Mouse (Mus musculus) testis, adult 2 months (tissue): ENCODE results near the gene Pbxip1. TPM values are rescaled to one million over a fixed set of nuclear protein-coding genes. Genes with fewer than 3 reads are reported as not detected.

Experiments used
- H3K27ac ChIP-seq: fragments of 200-500 bp; 2 replicates; pipeline ENCODE4 v1.5.1; 2012; ENCODE audit warnings: low read depth, low read length; ENCODE audit not compliant: control insufficient read depth, insufficient read depth
- H3K27me3 ChIP-seq: fragments of 200-500 bp; 2 replicates; pipeline ENCODE4 v1.6.1; 2012; ENCODE audit warnings: mild to moderate bottlenecking, low read length, moderate library complexity; ENCODE audit not compliant: control insufficient read depth, insufficient read depth
- H3K36me3 ChIP-seq: fragments of 200-500 bp; 2 replicates; pipeline ENCODE4 v1.6.1; 2012; ENCODE audit warnings: mild to moderate bottlenecking, low read length; ENCODE audit not compliant: control insufficient read depth, insufficient read depth
- H3K4me1 ChIP-seq: fragments of 200-500 bp; 2 replicates; pipeline ENCODE4 v1.6.1; 2012; ENCODE audit warnings: low read length; ENCODE audit not compliant: control insufficient read depth, insufficient read depth
- H3K4me3 ChIP-seq: fragments of 200-500 bp; 2 replicates; pipeline ENCODE4 v1.5.1; 2012; ENCODE audit warnings: low read depth, mild to moderate bottlenecking, low read length, moderate library complexity, mixed read lengths; ENCODE audit not compliant: control insufficient read depth
- CTCF ChIP-seq: fragments of 200-500 bp; IDR thresholded peaks from 2 replicates; pipeline ENCODE4 v1.5.1; 2012; ENCODE audit warnings: low read depth, mild to moderate bottlenecking, inconsistent platforms, low read length, moderate library complexity; ENCODE audit not compliant: control insufficient read depth, insufficient read depth, insufficient replicate concordance
- POLR2A ChIP-seq: fragments of 200-500 bp; IDR thresholded peaks from 2 replicates; pipeline ENCODE4 v1.6.1; 2012; ENCODE audit warnings: low read depth, mild to moderate bottlenecking, inconsistent platforms, low read length, moderate library complexity; ENCODE audit not compliant: control insufficient read depth
- polyA plus RNA-seq: library from polyadenylated mRNA; depleted of rRNA; stranded (reverse); fragments of >200 nt; gene quantifications from 2 replicates; pipeline ENCODE4 v1.2.3, GENCODE M21; 2012

The Pbxip1 gene
- polyA plus RNA-seq, 1 experiment = 8.2 TPM

GRCm38 (mm10) chr3:89391663-89392511 is 44.6 kb upstream of the Pbxip1 start:
- Histone ChIP-seq H3K36me3 (no peaks in the 10 kb centered on the region), H3K4me1 (peaks cover 25% of the 10 kb centered on the region), H3K27ac (peak overlapping the region; percentile 88), H3K4me3 (peak overlapping the region; percentile 88), H3K27me3 (no peaks in the 10 kb centered on the region)
- TF ChIP-seq POLR2A = no peak
- TF ChIP-seq CTCF = no peak

DNA sequence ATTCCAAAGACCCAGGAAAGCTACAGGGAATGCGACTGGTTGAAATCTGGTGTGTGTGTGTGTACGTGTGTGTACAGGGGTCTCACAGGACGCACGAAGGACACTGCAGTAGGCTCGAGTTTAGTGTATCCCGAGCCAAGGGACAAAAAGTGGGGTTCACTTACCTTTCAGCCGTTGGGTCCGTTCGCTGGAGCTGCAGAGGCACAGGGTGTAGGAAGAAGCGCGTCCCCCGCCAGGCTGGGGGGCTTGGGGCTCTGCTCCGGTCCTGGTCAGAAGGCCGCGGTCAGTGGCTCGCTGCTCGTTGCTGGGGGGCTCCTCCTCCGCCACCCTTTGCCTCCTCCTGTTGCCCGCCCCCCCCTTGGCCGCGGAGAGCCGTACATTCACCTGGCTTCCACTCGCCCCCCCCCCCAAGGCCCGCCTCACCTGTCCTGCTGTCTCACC is 43.6 kb upstream of the Pbxip1 start:
- no peaks in the 10 kb centered on the region for H3K27me3 ChIP-seq
- no peaks in the 10 kb centered on the region for H3K36me3 ChIP-seq
- H3K4me1 ChIP-seq = peaks cover 26% of the 10 kb centered on the region
- no peak for TF ChIP-seq CTCF
- TF ChIP-seq POLR2A = no peak
- H3K27ac ChIP-seq = peak overlapping the region; percentile 82
- peak overlapping the region; percentile 90 for H3K4me3 ChIP-seq

- Histone ChIP-seq H3K27ac (peak overlapping the region; percentile 93), H3K4me1 (peaks cover 26% of the 10 kb centered on the region), H3K4me3 (peak overlapping the region; percentile 85), H3K36me3 (no peaks in the 10 kb centered on the region), H3K27me3 (no peaks in the 10 kb centered on the region)
- TF ChIP-seq POLR2A = peak; percentile 31
- TF ChIP-seq CTCF = no peak
These were observed 42.9 kb upstream of the Pbxip1 start for GRCm38 (mm10) chr3:89393605-89394004.

GRCm38 (mm10) chr3:89394006-89394893 is 42.3 kb upstream of the Pbxip1 start, which contains the start of gene Zbtb7b:
Gene Zbtb7b (minus strand): TSS chr3:89394776.
- Histone ChIP-seq H3K4me3 (peak within 1 kb of the TSS; percentile 85), H3K4me1 (peaks cover 26% of the 10 kb centered on the region), H3K27me3 (no peaks in the 10 kb centered on the region), H3K27ac (peak within 1 kb of the TSS; percentile 93), H3K36me3 (no peaks in the 10 kb centered on the region)
- no peak for TF ChIP-seq CTCF
- no peak for TF ChIP-seq POLR2A

GRCm38 (mm10) chr3:89394894-89395256 is 41.6 kb upstream of the Pbxip1 start:
- H3K4me1 ChIP-seq = peaks cover 26% of the 10 kb centered on the region
- peak overlapping the region; percentile 61 for H3K27ac ChIP-seq
- H3K27me3 ChIP-seq = no peaks in the 10 kb centered on the region
- 0 out of 2 replicates have a peak, but pooled peaks have one; percentile 35 for TF ChIP-seq POLR2A
- TF ChIP-seq CTCF = no peak
- H3K4me3 ChIP-seq = peak overlapping the region; percentile 30
- H3K36me3 ChIP-seq = no peaks in the 10 kb centered on the region

- Histone ChIP-seq H3K27ac (peak overlapping the region; percentile 61), H3K4me1 (peaks cover 24% of the 10 kb centered on the region), H3K4me3 (peak overlapping the region; percentile 30), H3K36me3 (no peaks in the 10 kb centered on the region), H3K27me3 (no peaks in the 10 kb centered on the region)
- no peak for TF ChIP-seq CTCF
- no peak for TF ChIP-seq POLR2A
These were observed 41.1 kb upstream of the Pbxip1 start for GRCm38 (mm10) chr3:89395419-89395805.
